Mouse (Mus musculus): ENCODE measurements around the gene Dst. TPM values are rescaled to one million over a fixed set of nuclear protein-coding genes. Genes with fewer than 3 reads are reported as not detected.

The Dst gene
- total RNA-seq, 2 experiments from 2014 or later = 123 to 171 TPM

DNA sequence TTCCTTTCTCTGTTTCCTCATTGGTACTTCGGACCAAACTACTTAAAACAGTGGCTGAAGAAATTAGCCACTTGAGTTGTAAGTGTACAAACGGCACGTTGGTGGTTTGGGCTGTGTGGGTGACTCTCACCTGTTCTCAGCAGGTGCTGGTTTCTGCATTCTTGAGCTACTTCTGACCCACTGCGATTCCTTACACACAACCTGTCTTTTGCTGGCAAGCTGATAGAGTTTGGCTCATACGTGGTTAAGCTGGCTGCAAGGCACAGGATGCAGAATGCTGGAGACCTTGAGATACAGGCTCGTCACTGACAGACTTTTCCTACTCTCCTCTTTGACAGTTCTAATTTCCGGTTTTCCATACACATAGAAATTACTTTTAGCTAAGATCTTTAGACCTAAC lies 19.4 kb downstream of the Dst start:
- no peak for DNase-seq (ENCODE audit: low spot score in 2 of 2)

GRCm38 (mm10) chr1:33931791-33932190 lies 23.8 kb downstream of the Dst start:
- no peak for DNase-seq (ENCODE audit: low spot score in 2 of 2)

DNA sequence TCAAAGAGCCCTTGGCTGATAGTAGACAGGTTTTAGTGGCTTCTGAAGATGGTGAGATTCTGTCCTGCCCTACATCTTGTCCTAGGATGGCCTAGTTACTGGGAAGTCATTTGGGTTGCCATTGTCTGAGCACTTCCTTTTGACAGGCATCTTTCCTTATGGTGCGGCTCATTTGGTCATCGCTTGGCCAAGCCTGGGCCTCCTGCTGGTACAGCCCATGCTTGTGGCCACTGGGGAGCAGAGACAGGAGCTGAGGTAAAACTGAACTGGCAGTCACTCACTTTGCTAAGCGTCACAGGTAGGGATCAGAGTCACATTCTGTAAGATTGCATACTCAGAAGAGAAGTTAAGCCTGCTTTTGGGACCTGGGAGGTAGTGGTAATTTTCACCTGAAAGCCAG lies 24.2 kb downstream of the Dst start:
- no peak for DNase-seq (ENCODE audit: low spot score in 2 of 2)

DNA sequence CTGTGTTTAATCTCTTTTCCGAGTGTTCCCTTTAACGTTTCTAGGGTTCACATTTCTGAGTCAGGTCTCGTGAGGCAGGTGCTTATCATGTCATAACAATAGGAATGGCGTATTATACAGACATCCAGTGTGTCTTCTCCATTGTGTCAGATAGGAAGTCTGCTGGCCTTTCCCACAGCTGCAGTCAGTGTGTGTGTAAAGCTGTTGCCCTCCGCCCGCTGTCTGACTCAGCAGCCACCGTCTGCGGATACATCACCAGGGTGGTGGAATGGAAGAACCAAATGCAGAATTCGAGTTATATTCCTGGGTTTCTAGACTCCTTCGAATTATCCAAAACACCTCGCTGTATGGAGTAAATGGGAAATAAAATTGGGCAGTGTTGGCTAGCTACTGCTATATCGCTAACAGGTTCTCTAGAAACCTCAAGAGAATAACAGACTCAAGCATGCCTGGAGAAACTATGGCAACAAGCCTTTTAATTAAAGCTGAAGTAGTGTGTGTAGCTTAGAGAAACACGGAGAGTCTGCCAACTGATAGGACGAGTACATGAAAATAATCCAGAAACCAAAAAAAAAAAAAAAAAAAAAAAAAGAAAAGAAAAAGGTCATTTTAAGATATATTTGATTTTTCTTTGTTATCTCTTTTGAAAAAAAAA lies 24.9 kb downstream of the Dst start:
- DNase-seq (ENCODE audit: low spot score in 2 of 2) = no peak

DNA sequence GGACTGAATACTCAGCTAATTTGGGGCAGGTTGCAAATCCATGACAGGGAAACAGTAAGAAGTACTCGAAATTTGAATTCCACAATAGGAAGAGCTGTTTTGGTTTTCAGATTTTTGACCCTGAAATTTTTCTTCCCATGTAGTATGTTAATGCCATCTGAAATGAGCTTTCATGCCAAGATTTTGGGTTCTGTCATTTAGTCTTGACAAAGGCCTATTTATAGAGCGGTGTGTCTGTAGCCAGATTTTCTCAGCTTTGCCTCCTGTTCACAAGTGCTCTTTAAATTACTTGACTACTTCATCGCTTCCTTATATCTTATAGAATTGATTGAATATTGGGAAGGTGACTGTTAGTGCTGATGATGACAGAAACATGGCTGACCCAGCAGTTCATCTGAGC lies 27.9 kb downstream of the Dst start:
- no peak for DNase-seq (ENCODE audit: low spot score in 2 of 2)

- DNase-seq (ENCODE audit: low spot score in 2 of 2) = no peak
Measured at GRCm38 (mm10) chr1:33939828-33940227, 31.8 kb downstream of the Dst start.

- no peak for DNase-seq (ENCODE audit: low spot score in 2 of 2)
Measured at GRCm38 (mm10) chr1:33940364-33940928, 32.4 kb downstream of the Dst start.

DNA sequence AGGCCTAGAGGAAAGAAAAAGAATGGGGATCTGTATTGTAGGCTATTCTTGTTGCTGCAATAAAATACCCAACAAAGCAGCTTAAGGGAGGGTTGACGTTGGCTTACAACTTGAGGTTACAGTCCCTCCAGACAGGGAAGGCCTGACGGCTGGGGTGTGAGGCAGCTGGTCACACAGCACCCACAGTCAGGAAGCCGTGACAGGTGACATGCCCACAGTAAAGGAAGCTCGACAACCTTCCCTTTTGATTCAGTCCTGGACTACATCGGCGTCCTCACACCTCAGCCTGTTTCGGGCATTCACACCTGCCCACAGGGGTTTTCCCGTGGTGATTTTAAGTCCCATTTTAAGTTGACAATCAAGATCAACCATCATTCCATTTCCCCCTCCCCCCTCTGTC lies 34.6 kb downstream of the Dst start:
- DNase-seq (ENCODE audit: low spot score in 2 of 2) = no peak

DNA sequence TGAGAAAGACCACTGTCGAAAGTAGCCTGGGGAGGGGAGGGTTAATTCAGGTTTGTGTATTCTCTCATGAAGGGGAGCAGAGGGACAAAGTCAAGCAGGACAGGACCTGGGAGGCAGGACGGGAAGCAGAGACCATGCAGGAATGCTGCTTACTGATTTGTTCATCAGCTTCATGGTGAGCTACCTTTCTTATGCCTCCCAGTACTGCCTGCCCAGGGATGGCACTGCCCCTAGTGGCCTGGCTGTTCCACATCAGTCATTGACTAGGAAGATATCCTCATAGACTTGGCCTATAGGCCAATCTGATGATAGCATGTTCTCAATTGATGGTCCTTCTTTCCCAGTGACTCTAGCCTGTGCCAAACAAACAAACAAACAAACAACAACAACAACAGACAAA lies 35.9 kb downstream of the Dst start:
- no peak for DNase-seq (ENCODE audit: low spot score in 2 of 2)

GRCm38 (mm10) chr1:33944977-33945750 lies 37.1 kb downstream of the Dst start:
- DNase-seq (ENCODE audit: low spot score in 2 of 2) = peak; percentile 16 to 36

DNA sequence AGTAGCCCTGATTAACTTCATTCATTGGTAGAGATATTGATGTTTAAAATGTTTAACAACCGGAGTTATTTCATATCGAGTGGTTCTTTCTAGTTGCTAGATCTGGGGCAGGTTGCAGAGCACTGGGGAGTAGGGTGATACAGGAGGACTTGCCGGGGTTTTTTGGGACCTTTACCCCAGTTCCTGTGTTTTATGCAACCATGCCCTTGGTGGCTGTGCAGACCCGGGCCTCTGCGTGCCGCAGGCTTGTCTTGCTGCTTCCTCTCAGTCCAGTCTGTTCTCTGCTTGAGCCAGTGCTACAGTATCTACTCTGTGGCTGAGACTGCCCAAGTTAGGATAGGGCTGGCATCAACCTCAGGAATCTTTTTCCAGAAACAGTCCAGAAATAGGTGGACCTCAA lies 37.7 kb downstream of the Dst start:
- DNase-seq (ENCODE audit: low spot score in 2 of 2) = no peak

DNA sequence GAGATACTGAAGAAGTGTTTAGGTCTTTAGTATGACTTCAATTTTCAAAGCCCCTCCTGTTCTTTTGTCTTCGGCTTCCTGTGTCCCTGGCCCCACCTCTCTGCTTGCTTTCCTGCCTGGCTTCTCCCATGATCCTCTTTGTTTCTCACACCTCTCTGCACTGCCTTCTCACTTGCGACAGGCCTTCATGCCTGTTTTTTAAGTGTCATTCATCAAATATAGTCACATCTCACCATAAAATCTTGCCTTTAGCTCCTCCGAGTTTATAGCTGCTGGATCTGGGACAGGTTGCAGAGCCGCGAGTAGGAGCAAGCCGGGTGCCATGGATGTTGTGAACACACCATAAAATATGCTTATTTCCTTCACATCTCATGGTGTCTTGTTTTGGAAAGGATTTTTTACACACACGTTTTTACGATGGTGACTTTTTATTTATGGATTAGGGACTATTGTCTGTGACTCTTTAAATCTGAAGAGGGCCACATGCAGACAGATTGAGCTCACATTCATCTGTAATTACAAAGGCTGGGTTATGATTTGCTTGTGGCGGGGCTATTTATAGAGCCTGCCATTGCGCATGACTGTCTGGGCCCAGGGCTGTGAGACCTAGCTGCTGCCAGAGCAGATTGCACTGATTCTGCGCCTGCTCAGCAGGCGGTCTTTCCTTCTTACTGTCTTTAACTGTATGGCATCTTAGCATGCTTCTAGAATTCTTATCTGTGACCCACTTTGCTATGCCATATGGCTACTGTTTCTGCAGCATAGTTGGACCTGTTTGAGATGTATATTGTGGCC lies 38.8 kb downstream of the Dst start:
- DNase-seq (ENCODE audit: low spot score in 2 of 2) = no peak

GRCm38 (mm10) chr1:33947838-33948237 lies 39.8 kb downstream of the Dst start:
- no peak for DNase-seq (ENCODE audit: low spot score in 2 of 2)

- no peak for DNase-seq (ENCODE audit: low spot score in 2 of 2)
Measured at GRCm38 (mm10) chr1:33948511-33948910, 40.5 kb downstream of the Dst start.

DNA sequence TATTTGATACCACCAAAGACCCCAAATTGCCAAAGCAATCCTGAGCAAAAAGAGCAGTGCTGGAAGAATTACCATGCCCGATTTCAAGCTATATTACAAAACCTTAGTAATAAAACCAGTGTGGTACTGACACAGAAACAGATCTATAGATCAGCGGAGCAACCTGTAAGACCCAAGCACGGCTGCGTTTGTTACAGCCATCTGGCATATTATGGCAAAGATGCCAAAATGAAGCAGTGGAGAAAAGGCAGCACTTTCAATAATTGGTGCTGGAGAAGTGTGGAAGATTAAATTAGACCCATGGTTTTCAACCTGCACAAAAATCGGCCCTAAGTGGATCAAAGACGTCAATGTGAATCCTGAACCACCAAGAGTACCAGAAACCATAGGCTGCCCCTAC lies 47.6 kb downstream of the Dst start:
- DNase-seq (ENCODE audit: low spot score in 2 of 2) = no peak

DNA sequence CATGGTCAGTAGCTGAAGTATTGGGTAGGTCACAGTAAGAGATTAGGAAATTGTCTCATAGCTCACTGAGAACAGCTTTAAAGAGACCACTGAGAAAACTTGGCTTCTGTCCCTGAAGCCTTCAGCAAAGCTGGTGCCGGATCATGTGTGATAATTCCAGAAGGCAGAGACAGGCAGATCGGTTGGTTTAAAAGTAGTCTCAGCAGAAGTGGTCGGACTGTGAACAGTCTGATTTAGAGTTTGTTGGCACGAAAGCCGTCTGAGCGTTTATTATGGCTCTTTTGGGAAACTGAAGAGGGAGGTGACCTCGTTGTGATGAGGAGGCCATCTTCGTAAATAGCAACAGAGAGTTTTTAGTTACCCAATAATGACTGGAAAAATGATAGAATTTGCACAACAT lies 52.4 kb downstream of the Dst start:
- no peak for DNase-seq (ENCODE audit: low spot score in 2 of 2)

DNA sequence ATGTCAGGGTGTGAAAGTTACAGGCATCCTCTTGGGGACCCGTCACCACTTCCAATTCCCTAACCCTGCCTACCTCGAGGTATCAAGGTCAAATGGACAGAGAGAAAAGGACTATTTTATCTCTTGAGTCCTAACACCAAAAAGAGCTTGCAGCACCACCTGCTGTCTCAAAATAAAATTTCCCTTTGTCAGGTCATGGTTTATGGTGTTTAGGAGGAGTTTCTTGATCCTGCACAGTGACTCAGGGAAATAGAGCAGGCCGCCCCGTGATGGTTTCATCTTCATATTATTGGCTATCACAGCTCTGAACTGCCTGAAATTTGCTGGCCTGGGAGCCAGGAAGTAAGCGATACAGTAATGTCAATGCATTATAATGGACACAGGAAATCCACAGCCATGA lies 56.6 kb downstream of the Dst start:
- peak; percentile 15 to 37 for DNase-seq (ENCODE audit: low spot score in 2 of 2)

- DNase-seq (ENCODE audit: low spot score in 2 of 2) = no peak
Measured at GRCm38 (mm10) chr1:33965824-33966223, 57.8 kb downstream of the Dst start.

DNA sequence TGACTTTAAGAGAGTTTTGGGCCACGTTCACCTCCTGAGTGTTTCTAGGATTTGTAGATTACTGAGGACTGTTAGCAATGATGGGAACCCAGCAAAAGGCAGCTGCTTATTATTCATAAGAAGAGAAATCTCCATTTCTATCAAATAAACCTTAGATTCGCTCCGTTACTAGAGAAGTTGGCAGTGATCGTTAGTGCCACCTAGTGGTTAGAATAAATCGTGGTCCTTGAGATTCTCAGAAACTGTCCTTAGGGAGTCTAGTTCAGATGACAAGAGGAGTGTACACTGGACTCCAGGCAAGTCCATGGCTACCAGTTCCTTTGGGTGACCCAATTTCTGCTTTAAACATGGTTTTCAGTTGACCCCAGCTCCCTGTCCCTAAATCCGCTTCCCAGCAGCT lies 58.3 kb downstream of the Dst start:
- DNase-seq (ENCODE audit: low spot score in 2 of 2) = no peak

DNA sequence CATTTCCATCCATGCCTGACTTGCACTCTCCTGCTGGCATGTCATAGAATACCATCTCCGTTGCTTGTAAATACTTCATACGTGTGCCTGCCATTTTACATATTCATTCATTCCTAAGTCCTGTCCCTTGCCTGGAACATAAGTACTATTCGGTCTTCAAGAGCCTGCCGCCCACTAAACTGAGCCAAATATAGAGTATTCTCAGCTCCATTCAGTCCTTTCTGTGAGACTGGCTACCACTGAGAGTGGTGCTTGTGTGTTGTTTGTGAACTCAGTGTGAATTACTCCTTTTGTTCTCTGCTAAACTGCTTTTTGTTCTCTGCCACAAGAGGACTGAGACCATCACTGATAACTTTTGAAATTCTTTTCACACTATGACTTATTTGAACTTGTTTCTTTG lies 59.2 kb downstream of the Dst start:
- no peak for DNase-seq (ENCODE audit: low spot score in 2 of 2)

DNA sequence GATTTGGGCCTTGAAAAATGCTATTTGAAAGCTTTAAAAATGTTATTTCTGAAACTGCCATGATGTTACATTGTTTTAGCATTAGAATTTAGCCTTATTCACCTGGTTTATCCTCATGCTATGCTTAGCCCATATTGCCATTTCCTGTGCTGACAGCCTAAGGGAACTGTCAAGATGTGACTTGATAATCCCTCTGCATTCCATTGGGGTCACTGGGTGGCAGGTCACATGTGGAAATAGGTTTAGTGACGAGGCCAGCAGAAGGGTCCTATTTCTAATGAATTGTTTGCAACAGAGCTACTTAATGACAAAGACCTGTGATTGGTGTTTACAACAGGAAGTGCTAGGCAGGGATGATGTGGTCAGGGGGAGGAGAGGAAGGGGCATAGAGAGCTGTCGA lies 61.9 kb downstream of the Dst start:
- DNase-seq (ENCODE audit: low spot score in 2 of 2) = no peak

DNA sequence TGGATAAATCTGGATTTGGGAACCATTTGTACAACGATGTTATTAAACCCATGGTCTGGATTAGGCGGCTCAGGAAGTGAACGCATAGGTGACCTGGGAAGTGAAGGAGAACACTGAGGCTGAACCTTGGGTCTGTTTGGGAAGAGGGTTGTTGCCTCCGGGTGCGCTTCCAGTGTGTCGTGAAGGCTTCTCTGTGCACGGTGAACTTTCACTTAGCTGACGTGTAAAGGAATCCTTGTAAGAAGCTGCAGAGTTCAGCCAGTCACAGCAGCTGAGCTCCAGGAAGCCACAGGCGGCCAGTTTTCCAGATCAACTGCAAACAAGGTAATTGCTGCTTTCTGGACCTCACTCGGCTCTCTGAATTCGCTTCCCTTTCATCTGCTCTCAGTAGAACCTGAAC lies 66.4 kb downstream of the Dst start:
- no peak for DNase-seq (ENCODE audit: low spot score in 2 of 2)
